Mouse (Mus musculus) left cerebral cortex, adult 18-20 months (tissue): ENCODE measurements at regions not wholly inside any gene's neighbourhood (a gene's known extent, or its start where the extent isn't known, plus 50 kb on each side); places are given as distances from the start of the nearest gene placed in this dataset.

Experiments
- DNase-seq, 2 experiments: peaks; one replicate each; pipeline ENCODE4 v3.0.0; 2021 to 2022; ENCODE audit warnings: low spot score in 2 of 2, mixed read lengths in 1 of 2

DNA sequence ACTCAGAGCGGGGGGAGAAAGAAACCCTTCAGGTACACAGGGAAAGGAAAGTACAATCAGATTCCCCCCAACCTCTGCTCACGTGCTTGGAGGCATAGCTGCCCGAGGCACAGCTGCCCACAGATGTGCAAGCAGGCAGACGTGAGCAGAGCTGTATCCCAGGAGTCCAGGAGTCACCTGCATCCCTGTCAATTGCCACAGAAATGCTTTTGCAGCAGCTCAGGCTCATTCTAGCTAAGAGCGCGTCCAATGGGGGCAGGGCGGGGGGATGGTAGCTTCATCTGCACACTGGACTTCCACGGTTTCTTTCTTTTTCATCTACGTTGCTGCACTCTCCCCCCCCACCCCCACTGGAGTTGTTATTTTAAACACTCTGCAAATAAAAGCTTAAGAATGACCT, 66.0 kb upstream of the Fat4 start:
- no peak for DNase-seq

DNA sequence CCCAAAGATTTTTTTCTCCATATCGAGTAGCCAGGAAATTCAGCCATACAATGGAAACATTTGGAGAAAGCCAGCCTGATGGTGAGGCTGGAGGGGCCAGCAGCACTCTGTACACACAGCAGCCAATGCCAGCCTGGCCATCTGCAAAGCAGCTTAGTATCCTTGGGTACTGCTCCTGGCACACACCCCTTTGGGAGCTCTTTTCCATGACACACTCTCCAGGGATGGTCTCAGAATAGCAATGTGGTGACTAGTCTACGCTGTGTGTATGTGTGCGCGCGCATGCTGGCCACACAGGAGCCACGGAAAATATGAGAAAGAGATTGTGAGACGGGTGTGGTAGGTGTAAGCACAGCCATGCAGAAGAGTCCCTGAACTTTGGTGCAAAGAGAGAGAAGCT, 66.4 kb upstream of the Fat4 start:
- DNase-seq: peak; percentile 4 to 17

DNA sequence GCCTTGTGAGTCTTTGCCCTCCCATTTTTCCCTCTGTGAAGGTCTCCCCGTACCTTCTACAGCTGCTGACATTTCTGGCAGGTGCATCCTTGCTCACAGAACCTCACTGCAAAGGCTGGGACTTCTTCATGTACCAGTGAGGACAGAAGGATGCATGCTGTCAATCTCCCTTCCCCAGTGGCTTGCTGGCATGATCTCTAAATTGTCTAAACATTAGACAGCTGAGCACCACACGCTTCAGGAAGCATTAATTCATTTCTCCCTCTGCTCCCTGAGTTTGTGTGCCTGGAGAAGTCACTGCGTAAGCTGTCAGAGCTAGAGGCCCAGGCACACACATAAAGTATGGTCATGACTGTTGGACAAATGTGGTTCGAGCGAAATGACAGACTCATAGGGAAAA, 69.1 kb upstream of the Fat4 start:
- no peak for DNase-seq

DNA sequence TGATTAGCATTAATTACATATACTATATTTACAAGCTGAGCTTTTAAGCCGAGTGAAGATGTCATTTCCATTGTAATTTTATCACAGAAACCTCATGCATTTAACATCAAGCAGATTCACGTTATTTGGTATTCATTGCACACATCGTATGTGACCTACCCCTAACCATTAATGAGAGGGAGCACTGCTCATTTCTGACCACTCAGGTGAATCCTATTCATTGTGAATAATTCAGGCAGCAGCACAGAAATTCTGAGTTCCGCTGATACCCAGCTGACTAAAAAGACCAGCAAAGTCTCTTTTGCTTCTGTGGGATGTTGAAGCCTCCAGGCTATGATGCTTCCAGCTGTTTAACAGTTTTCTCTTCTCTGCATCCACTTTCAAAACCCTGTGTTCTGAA, 74.3 kb upstream of the Fat4 start:
- no peak for DNase-seq

DNA sequence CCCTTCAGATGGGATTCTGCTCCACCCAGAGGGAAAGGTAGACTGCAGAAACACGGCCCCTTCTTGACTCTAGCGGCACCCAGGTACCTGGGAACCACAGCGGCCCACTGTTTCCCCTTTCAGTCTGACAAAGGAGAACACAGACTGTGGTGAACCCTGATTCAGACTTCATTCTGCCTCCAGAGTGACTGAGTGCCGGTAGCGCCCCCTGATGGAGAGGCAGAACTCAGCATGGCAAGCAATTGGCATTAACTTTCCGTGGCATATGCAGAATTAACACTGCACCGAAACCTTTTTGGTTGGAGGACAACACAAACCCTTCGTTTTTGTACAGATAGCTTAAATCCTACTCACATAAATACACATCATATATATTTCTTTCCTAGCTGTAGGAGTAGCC, 75.1 kb upstream of the Fat4 start:
- no peak for DNase-seq

DNA sequence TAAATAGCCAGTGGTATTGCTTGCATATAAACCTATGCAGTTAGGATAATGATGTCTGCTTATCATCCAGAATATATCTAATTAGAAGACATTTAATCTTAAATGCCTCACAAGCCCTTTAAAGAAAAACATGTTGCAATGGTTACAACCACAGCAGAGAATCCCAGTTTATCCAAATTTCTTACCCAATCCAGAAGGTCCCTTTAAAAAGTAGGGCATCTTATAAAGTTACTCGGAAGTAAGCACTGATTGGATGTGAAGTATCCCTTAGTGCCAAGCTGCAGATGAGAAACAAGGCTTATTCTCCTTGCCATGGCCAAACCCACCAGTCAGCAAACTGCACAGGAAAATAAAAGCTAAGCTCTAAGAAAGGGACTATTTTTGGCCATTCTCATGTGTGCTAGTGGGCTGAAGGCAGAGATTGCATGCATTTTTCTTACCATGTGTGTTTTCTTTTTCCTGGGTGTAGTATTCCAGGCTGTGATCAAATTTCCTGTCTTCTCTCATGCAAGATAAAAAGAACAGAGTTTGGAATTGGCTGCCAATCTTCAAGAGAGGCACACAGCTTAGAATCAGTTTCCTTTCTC, 80.2 kb upstream of the Fat4 start:
- no peak for DNase-seq

DNA sequence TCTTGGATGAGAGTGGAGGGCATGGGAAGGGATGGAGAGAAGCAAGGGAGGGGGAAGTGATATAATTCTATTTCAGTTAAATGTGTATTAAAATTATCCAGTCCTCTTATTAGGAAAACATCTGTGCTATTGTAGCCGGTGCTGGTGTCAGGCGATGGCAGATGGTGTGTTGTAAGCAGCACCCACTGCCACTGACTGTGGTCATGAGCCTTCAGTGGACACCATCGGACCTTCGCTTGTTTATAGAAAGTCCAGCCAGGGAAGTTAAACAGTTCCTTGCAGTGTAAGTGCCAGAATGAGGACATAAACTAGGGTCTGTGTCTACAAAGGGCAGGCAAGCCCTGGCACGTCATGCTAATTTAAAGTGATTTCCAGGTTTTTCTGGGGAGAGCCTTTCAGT, 80.7 kb upstream of the Fat4 start:
- DNase-seq: no peak

DNA sequence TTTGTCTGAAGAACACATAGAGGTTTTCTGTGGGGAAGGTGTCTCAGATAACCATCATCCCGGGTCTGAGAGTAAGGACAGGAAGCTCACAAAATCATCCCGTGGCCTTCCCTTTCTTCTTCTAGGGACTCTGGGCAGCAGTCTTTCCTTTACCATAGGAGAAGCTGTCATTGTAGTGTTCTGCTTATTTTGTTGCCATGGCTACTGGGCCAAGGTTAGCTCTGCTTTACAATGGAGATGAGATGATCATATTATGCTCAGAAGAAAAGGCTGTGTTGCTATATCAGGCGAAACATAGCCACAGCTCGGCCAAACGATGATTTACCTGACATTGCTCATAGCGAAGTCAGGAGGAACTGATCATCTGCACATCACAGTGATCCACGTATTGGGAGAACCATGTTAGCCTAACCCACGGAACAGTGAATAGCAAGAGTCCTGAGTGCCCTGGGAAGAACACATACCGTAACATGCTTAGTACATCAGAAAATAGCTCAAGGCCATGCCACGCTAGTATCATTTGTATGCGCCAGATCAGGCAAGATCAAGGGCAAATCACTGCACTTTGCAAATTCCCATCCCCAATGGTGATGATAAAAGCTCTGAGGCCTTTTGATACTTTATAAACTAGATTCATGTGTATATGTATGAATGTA, 91.0 kb upstream of the Fat4 start:
- no peak for DNase-seq

DNA sequence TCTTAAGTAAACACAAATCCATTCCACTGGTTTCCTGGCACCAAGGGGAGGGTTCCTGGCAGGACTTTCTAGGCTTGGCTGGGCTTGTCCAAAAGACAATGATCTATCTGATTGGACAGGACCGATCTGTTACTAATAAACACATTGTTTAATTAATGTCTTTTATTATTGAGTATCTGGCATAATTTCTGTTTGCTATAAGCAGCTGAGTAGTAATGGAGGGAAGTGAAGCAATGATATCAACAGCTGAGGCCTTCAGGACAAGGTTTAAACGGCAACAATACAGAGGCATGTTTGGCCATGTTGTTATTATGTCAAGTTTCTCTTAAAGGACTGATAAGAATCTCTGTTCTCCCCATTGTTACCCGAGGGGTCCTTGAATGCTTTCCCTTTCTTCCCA, 93.5 kb upstream of the Fat4 start:
- no peak for DNase-seq

DNA sequence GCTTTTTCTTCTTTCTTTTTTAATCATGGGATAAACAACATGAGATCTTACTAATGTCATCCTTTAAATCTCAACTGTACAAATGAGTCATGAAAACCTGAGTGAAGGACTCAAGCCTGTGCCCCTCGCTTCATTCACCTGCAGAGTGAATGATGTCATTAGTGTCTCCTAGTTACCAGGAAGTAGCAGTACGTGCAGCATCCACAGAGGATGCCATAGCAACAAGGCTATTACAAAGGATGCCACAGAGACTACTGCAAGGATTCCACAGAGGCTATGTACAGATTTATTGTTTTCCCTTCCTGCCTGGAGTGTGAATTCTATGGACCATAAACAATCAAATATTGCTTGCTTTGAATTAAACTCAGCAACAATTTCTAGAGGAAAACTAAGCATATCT, 98.0 kb upstream of the Fat4 start:
- DNase-seq: no peak

DNA sequence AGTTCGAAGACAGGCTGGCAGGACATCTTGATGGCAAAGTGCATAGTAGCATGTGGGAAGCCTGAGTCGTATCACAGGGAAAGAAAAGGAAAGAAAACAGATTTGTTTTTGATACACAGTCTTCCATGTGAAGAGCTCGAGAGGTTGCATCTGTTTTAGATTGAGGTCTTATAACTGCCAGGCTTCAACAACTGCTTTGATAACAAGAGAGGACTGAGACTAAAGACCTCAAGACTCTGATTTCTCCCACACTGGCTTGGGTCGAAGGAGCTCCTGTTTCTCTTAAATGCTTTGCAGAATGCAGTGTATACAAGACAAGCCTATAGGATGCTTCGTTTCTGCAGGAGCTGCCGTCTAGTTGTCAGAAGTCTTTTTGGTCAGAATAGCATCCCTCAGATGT, 103.0 kb upstream of the Fat4 start:
- no peak for DNase-seq

DNA sequence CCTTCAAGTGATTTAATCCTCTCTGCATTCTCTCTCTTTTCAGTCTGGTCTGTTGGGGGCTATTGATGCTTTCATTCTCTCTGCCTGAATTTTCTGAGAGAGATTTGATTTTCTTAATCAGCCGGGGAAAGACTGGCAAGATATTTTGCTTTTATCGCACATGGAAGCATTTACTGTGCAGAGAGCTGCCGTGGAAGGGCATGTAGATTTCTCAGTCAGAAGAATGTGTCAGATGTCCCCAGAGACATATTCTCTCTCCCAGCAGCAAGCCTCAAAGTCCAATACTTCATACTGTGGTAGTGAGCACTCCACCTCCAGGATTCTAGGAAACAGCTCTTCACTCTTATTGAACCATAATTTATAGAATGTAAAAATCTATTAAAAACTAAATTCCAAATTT, 103.7 kb upstream of the Fat4 start:
- DNase-seq: no peak

DNA sequence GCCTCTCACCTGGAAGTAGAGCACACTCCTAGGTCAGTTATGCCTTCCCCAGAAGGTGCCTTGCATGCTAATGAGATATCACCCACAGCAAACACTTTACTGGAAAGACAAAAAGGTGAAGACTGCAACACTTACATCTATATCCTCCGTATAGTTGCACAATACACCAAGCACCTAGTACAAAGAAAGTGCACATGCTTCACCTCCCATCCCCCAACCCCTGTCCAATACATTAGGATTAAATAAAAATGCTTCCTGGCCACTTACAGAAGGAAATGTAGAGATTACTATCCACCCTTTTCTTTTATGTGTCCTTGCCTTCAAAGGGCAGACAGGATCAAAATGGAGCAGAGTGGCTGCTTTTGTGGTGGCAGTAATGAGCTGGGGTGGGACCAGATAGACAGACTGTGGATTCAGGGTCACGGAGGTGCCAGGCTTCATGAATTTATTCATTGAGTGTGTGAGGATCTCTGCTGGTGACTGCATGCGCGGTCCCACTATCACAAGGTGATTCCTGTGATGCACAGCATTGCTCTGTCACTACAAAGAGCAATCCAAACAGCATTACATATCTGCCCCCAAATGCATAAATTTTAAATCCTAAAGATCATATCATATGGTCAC, 109.9 kb upstream of the Fat4 start:
- no peak for DNase-seq

DNA sequence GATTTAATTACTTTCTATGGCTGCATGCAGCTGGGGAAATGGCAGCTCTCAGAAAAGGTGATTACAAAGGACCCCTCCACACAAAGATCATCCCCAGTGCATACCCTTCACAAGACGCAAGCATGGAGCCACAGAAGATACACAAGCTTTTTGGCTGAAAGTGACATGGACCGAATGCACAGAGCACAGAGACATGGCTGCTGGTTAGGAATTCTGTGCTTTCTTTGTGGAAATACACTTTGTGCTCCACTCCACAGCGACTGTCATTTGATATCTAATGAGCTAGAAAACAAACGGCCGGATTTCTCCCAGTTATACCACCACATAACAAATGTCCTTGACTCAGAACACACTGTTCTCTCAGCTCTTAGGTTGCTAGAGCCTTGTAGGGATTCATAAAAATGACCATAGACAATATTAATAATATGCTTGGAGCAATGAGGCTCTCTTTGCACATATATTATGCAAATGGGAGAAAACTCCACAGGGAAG, 132.1 kb upstream of the Fat4 start:
- DNase-seq: no peak

DNA sequence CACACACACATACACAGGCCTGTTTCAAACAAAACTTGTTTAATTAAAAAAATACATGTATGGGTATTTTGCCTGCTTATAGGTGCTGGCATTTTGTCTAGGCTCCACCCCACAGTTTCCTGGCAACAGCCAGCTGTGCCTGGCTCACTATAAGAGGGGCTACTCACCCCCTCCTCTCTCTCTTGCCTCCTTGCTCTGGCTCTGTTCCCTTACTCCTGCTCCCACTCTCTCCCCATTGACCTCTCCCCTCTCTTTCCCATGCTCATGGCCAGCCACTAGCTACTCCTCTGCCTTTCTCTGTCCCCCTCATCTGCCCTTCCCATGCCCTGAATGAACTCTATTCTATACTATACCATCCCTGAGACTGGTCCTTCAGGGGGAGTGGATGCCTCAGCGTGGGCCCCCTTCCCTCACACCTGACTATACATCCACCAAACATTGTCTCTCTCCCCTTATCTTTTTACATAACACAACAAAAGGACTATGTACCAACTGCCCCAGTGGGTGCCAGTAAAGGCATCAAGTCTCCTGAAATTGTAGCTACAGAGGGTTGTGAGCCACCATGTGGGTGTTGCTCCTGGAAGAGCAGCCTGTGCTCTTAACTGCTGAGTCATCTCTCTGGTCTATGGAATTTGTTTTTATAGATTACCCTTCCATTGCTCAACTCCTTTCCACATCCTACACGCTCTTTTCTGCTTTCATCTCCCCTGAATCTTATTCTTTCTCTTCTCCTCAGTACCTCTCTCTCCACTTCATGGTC, 133.1 kb upstream of the Fat4 start:
- peak in 1 of 2 experiments; percentile 15 for DNase-seq

DNA sequence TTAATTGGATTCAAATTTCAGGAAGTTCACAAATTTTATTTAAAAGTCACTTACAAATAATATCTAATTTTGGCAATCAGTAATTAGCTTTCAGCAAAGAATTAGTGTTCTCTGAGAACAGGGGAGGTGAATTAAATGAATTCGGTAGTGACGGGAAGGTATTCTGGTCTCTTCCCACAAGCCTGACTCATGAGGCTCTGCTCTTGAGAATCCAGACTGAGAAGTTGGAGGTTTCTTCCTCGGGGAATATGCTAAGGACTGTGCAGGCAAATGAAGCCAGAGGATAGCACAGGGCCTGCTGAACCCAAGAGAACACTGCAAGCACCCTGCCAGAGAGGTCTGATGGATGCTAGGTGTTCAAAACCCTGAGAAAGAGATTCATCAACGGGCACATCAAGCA, 144.6 kb upstream of the Fat4 start:
- no peak for DNase-seq

DNA sequence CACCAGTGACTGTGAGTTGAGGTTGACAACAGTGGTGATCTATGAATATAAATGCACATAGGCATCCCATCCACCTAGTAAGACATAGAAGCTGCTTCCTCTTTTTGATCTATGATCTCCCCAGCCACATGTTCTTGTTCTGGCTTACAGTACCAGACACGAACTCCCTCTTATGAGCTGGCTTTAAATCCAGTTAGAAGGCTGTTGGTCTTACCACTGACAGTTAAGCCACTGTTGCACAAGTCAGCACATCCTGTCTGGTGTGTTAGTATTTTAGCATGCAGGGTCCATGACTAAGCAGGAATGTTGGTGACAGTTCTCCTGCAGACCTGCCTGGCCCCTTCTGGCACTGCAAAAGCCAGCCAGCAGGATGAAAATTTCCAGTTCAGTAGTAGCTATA, 164.1 kb upstream of the Fat4 start:
- DNase-seq: no peak

DNA sequence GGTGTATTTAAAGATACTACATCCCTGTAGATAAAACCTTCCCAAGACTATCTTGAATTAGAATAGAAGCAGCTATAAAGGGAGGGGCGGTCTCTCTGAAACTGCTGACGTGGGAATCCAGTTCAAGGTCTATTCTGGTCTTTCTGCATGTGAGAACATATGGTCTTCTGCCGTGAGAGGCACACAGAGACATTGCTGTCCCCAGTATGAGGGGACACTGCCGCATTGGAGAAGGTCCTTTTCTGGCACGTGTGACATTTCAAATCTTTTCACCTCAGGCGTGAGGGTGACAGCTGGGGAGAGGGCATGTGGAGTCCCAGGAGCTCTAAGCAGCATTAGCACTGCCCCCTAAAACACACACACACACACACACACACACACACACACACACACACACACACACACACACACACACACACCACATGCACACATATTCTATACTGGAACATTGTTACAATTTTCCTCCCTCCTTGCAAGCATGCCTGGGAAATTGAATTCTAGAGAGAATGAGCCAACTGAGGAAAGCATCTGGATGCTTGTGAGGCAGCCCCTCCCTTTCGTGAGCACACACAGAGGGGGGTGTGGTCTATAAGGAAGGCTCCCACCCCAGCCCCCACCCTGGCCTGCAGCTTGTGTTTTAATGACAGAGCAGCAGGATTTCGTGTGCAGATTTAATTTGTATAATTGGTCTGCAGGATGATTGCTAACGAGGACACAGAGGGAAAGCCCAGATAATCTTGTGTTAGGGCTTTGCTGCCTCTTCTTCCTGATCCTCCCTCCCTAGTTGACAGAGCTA, 174.5 kb upstream of the Fat4 start:
- no peak for DNase-seq

DNA sequence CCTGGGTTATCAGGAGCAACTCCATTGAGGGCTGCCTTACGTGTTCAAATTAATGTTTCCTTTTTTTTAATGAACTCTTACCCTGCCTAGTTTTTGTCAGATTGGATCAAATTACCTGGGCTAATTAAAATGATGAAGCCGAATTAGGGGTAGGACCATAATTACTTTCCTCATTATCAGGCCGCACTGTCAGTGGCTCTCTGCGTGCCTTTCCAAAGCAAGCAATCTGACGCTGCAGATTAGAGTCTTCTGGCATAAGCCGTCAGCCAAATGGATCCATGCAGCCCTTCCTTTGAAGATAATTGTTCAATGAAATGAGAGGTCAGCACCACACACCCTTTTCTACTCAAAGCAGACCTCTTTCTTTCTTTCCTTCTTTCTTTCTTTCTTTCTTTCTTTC, 175.5 kb upstream of the Fat4 start:
- DNase-seq: no peak

DNA sequence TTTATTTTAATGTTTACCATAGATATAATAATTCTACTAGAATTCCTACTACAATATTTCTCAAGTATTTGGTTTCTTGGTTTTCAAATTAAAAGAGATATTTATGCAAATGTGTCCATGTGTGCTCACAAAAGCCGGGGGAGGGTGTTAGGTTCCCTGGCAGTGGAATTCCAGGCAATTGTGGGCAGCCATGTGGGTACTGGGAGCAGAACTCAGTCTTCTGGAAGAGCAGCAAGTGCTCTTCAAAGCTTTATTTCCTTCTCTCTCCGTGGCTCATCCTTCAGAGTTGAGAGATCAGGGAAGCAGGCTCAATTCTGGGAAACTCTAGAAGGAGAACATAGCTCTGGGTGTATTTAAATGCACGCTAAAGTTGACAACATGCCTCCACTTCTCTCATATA, 178.8 kb upstream of the Fat4 start:
- peak; percentile 34 to 67 for DNase-seq

DNA sequence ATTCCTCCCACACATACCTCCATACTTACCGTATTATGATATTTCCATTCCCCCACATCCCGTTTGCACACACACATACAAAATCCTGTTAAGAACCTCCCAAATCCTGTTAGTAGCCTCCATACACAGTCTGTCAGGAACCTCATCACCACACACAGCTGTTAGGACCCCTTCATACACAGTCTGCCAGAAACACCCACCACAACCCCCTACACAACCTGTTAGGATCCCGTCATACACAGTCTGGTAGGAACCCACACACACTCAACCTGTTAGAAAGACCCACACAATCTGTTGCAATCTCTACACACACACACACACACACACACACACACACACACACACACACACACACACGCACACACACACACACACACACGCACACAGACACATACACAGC, 187.5 kb upstream of the Fat4 start:
- no peak for DNase-seq
